Mouse (Mus musculus) MEL (cell line): ENCODE data around the gene Spata17.

Experiments
- CHD1 ChIP-seq: IDR thresholded peaks from 2 replicates; pipeline ENCODE4 v1.6.1; 2012; ENCODE audit warnings: low read depth, mild to moderate bottlenecking, inconsistent platforms, low read length, improper control_type of control experiment
- CTCF ChIP-seq, 3 experiments: IDR thresholded peaks in 2 of 3; conservative IDR thresholded peaks in 1 of 3; 2 replicates each; pipeline ENCODE4 v1.5.1; 2011 to 2012; ENCODE audit warnings: low read length in 3 of 3, low read depth in 2 of 3, mild to moderate bottlenecking in 2 of 3, improper control_type of control experiment in 1 of 3, inconsistent platforms in 1 of 3, mixed read lengths in 1 of 3, moderate library complexity in 1 of 3; ENCODE audit not compliant: control insufficient read depth in 1 of 3, insufficient read depth in 1 of 3, poor library complexity in 1 of 3, severe bottlenecking in 1 of 3
- MAFK ChIP-seq: IDR thresholded peaks from 2 replicates; pipeline ENCODE4 v1.6.1; 2011; ENCODE audit warnings: low read depth, mild to moderate bottlenecking, low read length, improper control_type of control experiment, borderline replicate concordance
- MYC ChIP-seq: IDR thresholded peaks from 2 replicates; pipeline ENCODE4 v1.6.1; 2011; ENCODE audit warnings: low read depth, mild to moderate bottlenecking, low read length, improper control_type of control experiment, moderate library complexity
- POLR2A ChIP-seq, 2 experiments: IDR thresholded peaks; 2 replicates each; pipeline ENCODE4 v1.6.1; 2011 to 2012; ENCODE audit warnings: low read length in 2 of 2, mild to moderate bottlenecking in 2 of 2, control low read depth in 1 of 2, improper control_type of control experiment in 1 of 2, low read depth in 1 of 2, moderate library complexity in 1 of 2; ENCODE audit not compliant: control insufficient read depth in 1 of 2, insufficient read depth in 1 of 2, poor library complexity in 1 of 2
- POLR2AphosphoS5 ChIP-seq: IDR thresholded peaks from 2 replicates; pipeline ENCODE4 v1.6.1; 2012; ENCODE audit warnings: low read depth, borderline replicate concordance, mild to moderate bottlenecking, inconsistent platforms, low read length, moderate library complexity, mixed read lengths
- RCOR1 ChIP-seq: IDR thresholded peaks from 2 replicates; pipeline ENCODE4 v1.6.1; 2012; ENCODE audit warnings: low read depth, mild to moderate bottlenecking, inconsistent platforms, low read length, improper control_type of control experiment
- TAL1 ChIP-seq: IDR thresholded peaks from 2 replicates; pipeline ENCODE4 v1.6.1; 2012; ENCODE audit warnings: mild to moderate bottlenecking, inconsistent platforms, low read length, moderate library complexity, mixed read lengths
- UBTF ChIP-seq: IDR thresholded peaks from 2 replicates; pipeline ENCODE4 v1.6.1; 2012; ENCODE audit warnings: low read depth, mild to moderate bottlenecking, inconsistent platforms, low read length, improper control_type of control experiment, moderate library complexity, borderline replicate concordance; ENCODE audit not compliant: insufficient read depth

- TF ChIP-seq MAFK, result no peak
- no peak for TF ChIP-seq MYC
- no peak for TF ChIP-seq UBTF
- no peak for TF ChIP-seq POLR2AphosphoS5
- no peak for TF ChIP-seq RCOR1
- TF ChIP-seq TAL1, result no peak
- TF ChIP-seq CHD1, result no peak
- no peak for TF ChIP-seq CTCF (IDR thresholded peaks at IDR 0.05 in 2 of 3, conservative IDR thresholded peaks at IDR 0.05 in 1 of 3; ENCODE audit: control insufficient read depth in 1 of 3, insufficient read depth in 1 of 3, low read depth in 2 of 3, low read length in 3 of 3, poor library complexity in 1 of 3, severe bottlenecking in 1 of 3)
- TF ChIP-seq POLR2A (IDR thresholded peaks at IDR 0.05; ENCODE audit: control insufficient read depth in 1 of 2, insufficient read depth in 1 of 2, low read depth in 1 of 2, low read length in 2 of 2, poor library complexity in 1 of 2), result no peak
These were observed 29.5 kb upstream of the Spata17 start for GRCm38 (mm10) chr1:187244734-187245133.
